Mouse (Mus musculus) G1E (cell line): ENCODE results near the gene Lsamp.

Experiments used
- CTCF ChIP-seq: IDR thresholded peaks from 2 replicates; pipeline ENCODE4 v1.5.1; 2012; ENCODE audit warnings: low read depth, low read length, inconsistent platforms, mixed read lengths
- GATA1 ChIP-seq: IDR thresholded peaks from 2 replicates; pipeline ENCODE4 v1.6.1; 2012; ENCODE audit warnings: borderline replicate concordance, low read length, inconsistent platforms, mixed read lengths
- POLR2AphosphoS5 ChIP-seq: IDR thresholded peaks from 2 replicates; pipeline ENCODE4 v1.6.1; 2012; ENCODE audit warnings: low read depth, low read length, inconsistent platforms; ENCODE audit not compliant: insufficient replicate concordance
- TAL1 ChIP-seq: conservative IDR thresholded peaks from 2 replicates; pipeline ENCODE4 v1.6.1; 2012; ENCODE audit warnings: low read depth, low read length, inconsistent platforms, mixed read lengths

DNA sequence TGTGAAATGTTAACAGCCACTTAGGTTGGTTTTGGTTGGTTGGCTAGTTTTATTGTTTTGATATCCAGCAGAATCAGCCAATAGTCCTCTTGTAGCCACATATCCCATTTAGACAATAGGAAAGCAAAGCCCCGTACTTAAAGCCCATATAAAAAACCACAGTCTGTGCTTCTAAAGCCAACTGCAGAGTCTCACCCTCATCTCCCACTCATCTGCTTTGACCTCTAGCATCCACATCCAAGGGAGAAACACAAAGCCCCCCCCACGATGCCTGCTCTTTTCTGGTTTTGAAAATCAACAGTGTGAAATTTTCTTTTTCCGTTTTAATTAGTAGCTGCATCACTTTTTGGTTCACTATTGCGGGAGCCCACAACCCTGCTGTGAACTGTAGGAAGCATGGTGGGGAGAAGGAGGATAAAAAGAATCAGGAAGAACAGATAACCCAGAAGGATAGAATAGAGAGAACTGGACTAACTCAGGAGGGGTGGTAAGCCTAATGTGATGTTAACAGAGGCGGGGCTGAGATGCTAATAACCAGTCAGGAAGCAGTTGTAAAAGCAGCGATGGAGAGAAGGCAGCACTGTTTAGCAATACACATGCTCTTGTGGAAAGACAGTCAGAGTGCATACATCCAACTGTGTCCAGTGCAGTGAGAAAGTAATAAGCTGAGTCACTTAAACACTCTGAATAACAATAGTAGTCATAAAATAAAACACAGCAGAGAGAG lies 2165.2 kb downstream of the Lsamp start:
- TF ChIP-seq CTCF (no peak), TAL1 (no peak), GATA1 (no peak), POLR2AphosphoS5 (no peak)
